Mouse (Mus musculus) lung, postnatal 0 days (tissue): ENCODE results near the gene Anapc15. TPM values are rescaled to one million over a fixed set of nuclear protein-coding genes. Genes with fewer than 3 reads are reported as not detected.

ENCODE experiments used
- ATAC-seq: fragments of 200-750 bp; cut with Nextera tagmentation; 2 replicates; pipeline ENCODE4 v1.8.0; 2017; ENCODE audit warnings: moderate library complexity
- DNase-seq: peaks from one replicate; pipeline ENCODE4 v3.0.0-alpha.2; 2016; ENCODE audit warnings: low spot score
- H3K27ac ChIP-seq: fragments of 300-500 bp; sonication (generic); 2 replicates; pipeline ENCODE4 v1.5.1; 2014; ENCODE audit warnings: antibody characterized with exemption, mild to moderate bottlenecking, low read length, mixed read lengths
- H3K27me3 ChIP-seq: fragments of 300-500 bp; sonication (generic); replicated peaks from 2 replicates; pipeline ENCODE4 v1.6.1; 2014; ENCODE audit warnings: low read length, mixed read lengths; ENCODE audit not compliant: insufficient read depth
- H3K36me3 ChIP-seq: fragments of 300-500 bp; sonication (generic); 2 replicates; pipeline ENCODE4 v1.6.1; 2014; ENCODE audit warnings: low read length, mixed read lengths; ENCODE audit not compliant: insufficient read depth
- H3K4me1 ChIP-seq: fragments of 300-500 bp; sonication (generic); 2 replicates; pipeline ENCODE4 v1.6.1; 2014; ENCODE audit warnings: antibody characterized with exemption, low read depth, low read length, mixed read lengths; ENCODE audit not compliant: insufficient read depth
- H3K4me2 ChIP-seq: fragments of 300-500 bp; sonication (generic); replicated peaks from 2 replicates; pipeline ENCODE4 v1.6.1; 2014; ENCODE audit warnings: low read depth, mild to moderate bottlenecking, low read length, moderate library complexity, mixed read lengths
- H3K4me3 ChIP-seq: fragments of 300-500 bp; sonication (generic); 2 replicates; pipeline ENCODE4 v1.5.1; 2014; ENCODE audit warnings: low read depth, low read length
- H3K9ac ChIP-seq: fragments of 300-500 bp; sonication (generic); replicated peaks from 2 replicates; pipeline ENCODE4 v1.6.1; 2014; ENCODE audit warnings: low read depth, mild to moderate bottlenecking
- H3K9me3 ChIP-seq: fragments of 300-500 bp; sonication (generic); 2 replicates; pipeline ENCODE4 v1.6.1; 2016; ENCODE audit warnings: low read length, mixed read lengths
- CTCF ChIP-seq: IDR thresholded peaks from 2 replicates; pipeline ENCODE4 v1.5.1; 2016; ENCODE audit warnings: antibody characterized with exemption, mild to moderate bottlenecking
- EP300 ChIP-seq: IDR thresholded peaks from 2 replicates; pipeline ENCODE4 v1.6.1; 2016; ENCODE audit warnings: antibody characterized with exemption, mild to moderate bottlenecking, control low read depth
- WGBS: fragments of 180-500 bp; shearing (Covaris S2); extraction: QIAGEN DNeasy Blood & Tissue Kit; methylation state at CpG from one replicate; pipeline ENCODE4 v1.1.7; 2014; 5-methylcytosine and 5-hydroxymethylcytosine counted together
- polyA plus RNA-seq: library from polyadenylated mRNA; unstranded; fragments of >200 nt; fragmentation: Nextera tagmentation; extraction: Ambion mirVana; gene quantifications from 2 replicates; pipeline ENCODE4 v1.2.1, GENCODE M21; 2015

Anapc15 gene
- 26.0 and 28.8 TPM in 2 replicates for polyA plus RNA-seq

DNA sequence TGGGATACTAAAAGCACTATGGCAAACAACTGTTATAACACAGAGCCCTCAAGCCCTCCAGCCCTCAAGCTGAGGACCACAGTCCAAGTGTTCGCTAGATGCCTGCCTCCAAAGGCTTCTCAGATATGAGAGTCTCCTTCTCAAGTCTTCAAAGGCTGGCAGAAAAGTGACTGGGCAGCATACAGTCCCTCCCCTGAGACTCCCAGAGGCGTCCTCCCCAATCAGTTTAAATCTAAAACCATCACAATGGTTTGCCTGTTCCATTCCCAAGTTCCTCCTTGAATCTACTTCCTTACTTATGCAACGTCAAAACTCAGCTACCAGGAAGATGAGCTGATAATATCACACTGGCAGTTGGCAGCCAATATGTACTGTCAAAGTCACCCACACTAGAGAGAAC lies at the start of gene Anapc15:
Gene Anapc15, plus strand, starts transcription at position 301 of the 400 bp plus-strand sequence.
- H3K27me3 ChIP-seq: no peaks in the 10 kb centered on the region
- no peaks in the 10 kb centered on the region for H3K9me3 ChIP-seq
- ATAC-seq: no peak
- no peaks in the 10 kb centered on the region for H3K4me1 ChIP-seq
- DNase-seq: no peak
- H3K4me3 ChIP-seq: no peak within 1 kb of the TSS
- H3K9ac ChIP-seq: no peak within 1 kb of the TSS
- no peak within 1 kb of the TSS for H3K27ac ChIP-seq
- no peaks in the 10 kb centered on the region for H3K36me3 ChIP-seq
- 63% methylated on average over 3 of the region's 3 CpGs for WGBS
- H3K4me2 ChIP-seq: no peak within 1 kb of the TSS
- TF ChIP-seq EP300 (no peak), CTCF (no peak)

DNA sequence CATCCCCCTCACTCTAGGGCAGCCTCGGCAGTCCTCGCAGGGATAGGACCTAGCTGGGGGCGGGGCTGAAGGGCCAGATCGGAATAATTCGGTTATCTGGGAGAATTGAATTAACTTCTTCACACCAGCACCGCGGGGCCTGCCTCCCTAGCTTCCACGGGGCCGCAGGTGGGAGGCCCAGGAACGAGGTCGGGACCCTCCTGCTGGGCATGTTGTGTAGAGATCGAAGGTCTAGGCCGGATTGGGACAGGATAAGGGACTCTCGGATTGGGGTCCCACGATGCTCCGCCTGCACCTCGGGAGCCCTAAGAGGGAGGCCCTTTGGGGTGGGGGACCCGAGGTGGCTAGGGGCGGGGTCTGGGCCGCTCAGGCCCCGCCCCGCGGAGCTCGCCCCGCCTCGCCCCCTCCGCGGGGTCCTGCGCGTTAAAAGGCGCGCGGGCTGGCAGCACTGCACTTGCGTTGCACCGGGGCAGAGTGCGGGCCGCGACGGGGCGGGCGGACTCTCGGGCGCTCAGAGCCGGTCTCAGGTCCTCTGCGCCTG lies 45.6 kb upstream of the Anapc15 start, which contains the start of gene Phox2a:
Gene Phox2a, plus strand, starts transcription at position 453 of the 541 bp plus-strand sequence.
- 2% methylated on average over 28 of the region's 45 CpGs for WGBS
- peak within 1 kb of the TSS; percentile 38 for H3K4me2 ChIP-seq
- peaks cover 41% of the 10 kb centered on the region for H3K27me3 ChIP-seq
- no peak for DNase-seq
- no peak within 1 kb of the TSS for H3K27ac ChIP-seq
- TF ChIP-seq CTCF (no peak), EP300 (no peak)
- peak within 1 kb of the TSS; percentile 19 for H3K4me3 ChIP-seq
- no peaks in the 10 kb centered on the region for H3K36me3 ChIP-seq
- H3K9ac ChIP-seq: no peak within 1 kb of the TSS
- no peak for ATAC-seq
- H3K4me1 ChIP-seq: peaks cover 12% of the 10 kb centered on the region
- H3K9me3 ChIP-seq: no peaks in the 10 kb centered on the region

GRCm38 (mm10) chr7:101820295-101821030 lies 43.1 kb upstream of the Anapc15 start:
- Histone ChIP-seq H3K4me2 (peak overlapping the region; percentile 37), H3K9me3 (no peaks in the 10 kb centered on the region), H3K4me1 (peaks cover 12% of the 10 kb centered on the region), H3K36me3 (peaks cover 6% of the 10 kb centered on the region), H3K9ac (no peak overlapping the region), H3K27me3 (peaks cover 41% of the 10 kb centered on the region), H3K27ac (no peak overlapping the region), H3K4me3 (peak overlapping the region; percentile 40; the same call in 1 of the 2 replicates)
- ATAC-seq (no peak), DNase-seq (no peak)
- 4% methylated on average over 34 of the region's 35 CpGs for WGBS
- no peak for TF ChIP-seq EP300
- no peak for TF ChIP-seq CTCF

GRCm38 (mm10) chr7:101821571-101822501 lies 41.7 kb upstream of the Anapc15 start:
- ATAC-seq (peak; percentile 77), DNase-seq (peak; percentile 80)
- H3K4me1 ChIP-seq: peaks cover 12% of the 10 kb centered on the region
- H3K9me3 ChIP-seq: no peaks in the 10 kb centered on the region
- peak overlapping the region; percentile 83 for H3K4me2 ChIP-seq
- H3K36me3 ChIP-seq: peaks cover 16% of the 10 kb centered on the region
- H3K4me3 ChIP-seq: peak overlapping the region; percentile 40
- peaks cover 41% of the 10 kb centered on the region for H3K27me3 ChIP-seq
- TF ChIP-seq EP300 (no peak), CTCF (no peak)
- H3K9ac ChIP-seq: no peak overlapping the region; the same call in 1 of the 2 replicates
- H3K27ac ChIP-seq: peak overlapping the region; percentile 64
- under 1% methylated on average over 62 of the region's 71 CpGs for WGBS

- Histone ChIP-seq H3K9me3 (no peaks in the 10 kb centered on the region), H3K4me2 (no peak overlapping the region), H3K4me3 (no peak overlapping the region), H3K27me3 (peaks cover 34% of the 10 kb centered on the region), H3K4me1 (peaks cover 12% of the 10 kb centered on the region), H3K36me3 (peaks cover 28% of the 10 kb centered on the region), H3K27ac (no peak overlapping the region), H3K9ac (no peak overlapping the region)
- ATAC-seq (peak; percentile 29), DNase-seq (peak; percentile 63)
- WGBS: 48% methylated on average over 27 of the region's 32 CpGs
- no peak for TF ChIP-seq EP300
- TF ChIP-seq CTCF: peak; percentile 65
These were observed 40.4 kb upstream of the Anapc15 start for GRCm38 (mm10) chr7:101822836-101823757.
